Mouse (Mus musculus): ENCODE results near the gene Clasp1. TPM values are rescaled to one million over a fixed set of nuclear protein-coding genes. Genes with fewer than 3 reads are reported as not detected.

Gene Clasp1
- total and polyA plus RNA-seq, 3 experiments = 13.9 to 21.3 TPM; not detected in 1

GRCm38 (mm10) chr1:118447131-118447530 is 58.3 kb downstream of the Clasp1 start:
- no peak overlapping the region for H3K9ac ChIP-seq (ENCODE audit: control insufficient read depth, low read depth, low read length, poor library complexity, severe bottlenecking)
- no peak overlapping the region for H3K27ac ChIP-seq (ENCODE audit: control insufficient read depth, low read depth, low read length)
- H3K79me2 ChIP-seq (ENCODE audit: control insufficient read depth, insufficient read depth, low read length, poor library complexity) = peaks cover 2% of the 10 kb centered on the region; the same call in 1 of the 2 replicates
- no peaks in the 10 kb centered on the region for H3K9me3 ChIP-seq (replicated peaks; ENCODE audit: insufficient read depth, low read length)
- no peak overlapping the region for H3K4me3 ChIP-seq (ENCODE audit: control insufficient read depth in 1 of 2, insufficient read depth in 1 of 2, low read depth in 2 of 2, low read length in 2 of 2)
- no peak for TF ChIP-seq TBP (IDR thresholded peaks at IDR 0.05; ENCODE audit: low read depth, low read length)
- no peaks in the 10 kb centered on the region for H3K27me3 ChIP-seq (ENCODE audit: control insufficient read depth in 1 of 2, insufficient read depth in 2 of 2, low read length in 2 of 2)
- DNase-seq (ENCODE audit: low read depth, low spot score) = no peak
- peaks cover 0 to 6% of the 10 kb centered on the region in 2 experiments; a peak in 1 of 4 replicates for H3K4me1 ChIP-seq (ENCODE audit: control insufficient read depth in 1 of 2, insufficient read depth in 2 of 2, low read length in 2 of 2)
- no peaks in the 10 kb centered on the region; a peak in 2 of 4 replicates for H3K36me3 ChIP-seq (ENCODE audit: control insufficient read depth in 1 of 2, insufficient read depth in 2 of 2, low read length in 2 of 2)

GRCm38 (mm10) chr1:118448214-118448613 is 59.4 kb downstream of the Clasp1 start:
- no peak overlapping the region for H3K27ac ChIP-seq (ENCODE audit: control insufficient read depth, low read depth, low read length)
- H3K9me3 ChIP-seq (replicated peaks; ENCODE audit: insufficient read depth, low read length) = no peaks in the 10 kb centered on the region
- H3K4me1 ChIP-seq (ENCODE audit: control insufficient read depth in 1 of 2, insufficient read depth in 2 of 2, low read length in 2 of 2) = peaks cover 0 to 6% of the 10 kb centered on the region in 2 experiments; a peak in 1 of 4 replicates
- no peaks in the 10 kb centered on the region for H3K27me3 ChIP-seq (ENCODE audit: control insufficient read depth in 1 of 2, insufficient read depth in 2 of 2, low read length in 2 of 2)
- no peaks in the 10 kb centered on the region; the same call in 1 of the 2 replicates for H3K79me2 ChIP-seq (ENCODE audit: control insufficient read depth, insufficient read depth, low read length, poor library complexity)
- H3K4me3 ChIP-seq (ENCODE audit: control insufficient read depth in 1 of 2, insufficient read depth in 1 of 2, low read depth in 2 of 2, low read length in 2 of 2) = no peak overlapping the region
- H3K9ac ChIP-seq (ENCODE audit: control insufficient read depth, low read depth, low read length, poor library complexity, severe bottlenecking) = no peak overlapping the region
- no peak for DNase-seq (ENCODE audit: low read depth, low spot score)
- TF ChIP-seq NRF1 (IDR thresholded peaks at IDR 0.05; ENCODE audit: insufficient read depth, low read depth, low read length, poor library complexity, severe bottlenecking) = no peak
- no peak for TF ChIP-seq RAD21 (IDR thresholded peaks at IDR 0.05; ENCODE audit: low read depth, low read length)
- no peak for TF ChIP-seq MXI1 (IDR thresholded peaks at IDR 0.05; ENCODE audit: low read depth, low read length)
- no peak for TF ChIP-seq TBP (IDR thresholded peaks at IDR 0.05; ENCODE audit: low read depth, low read length)
- no peak for TF ChIP-seq NELFE (IDR thresholded peaks at IDR 0.05; ENCODE audit: low read depth, low read length)
- no peak for TF ChIP-seq TAL1 (IDR thresholded peaks at IDR 0.05; ENCODE audit: low read length)
- TF ChIP-seq MYC (IDR thresholded peaks at IDR 0.05; ENCODE audit: low read depth, low read length) = no peak
- no peak for TF ChIP-seq E2F4 (IDR thresholded peaks at IDR 0.05; ENCODE audit: borderline replicate concordance, low read depth, low read length)
- no peak for TF ChIP-seq ELF1 (IDR thresholded peaks at IDR 0.05; ENCODE audit: low read depth, low read length)
- no peak for TF ChIP-seq HCFC1 (IDR thresholded peaks at IDR 0.05; ENCODE audit: low read depth, low read length)
- no peak for TF ChIP-seq MAFK (IDR thresholded peaks at IDR 0.05; ENCODE audit: borderline replicate concordance, low read depth, low read length)
- no peak for TF ChIP-seq ZNF384 (IDR thresholded peaks at IDR 0.05; ENCODE audit: low read depth, low read length)
- no peak for TF ChIP-seq ZC3H11A (IDR thresholded peaks at IDR 0.05; ENCODE audit: low read depth, low read length)
- no peak for TF ChIP-seq ZKSCAN1 (IDR thresholded peaks at IDR 0.05; ENCODE audit: low read depth, low read length)
- no peak for TF ChIP-seq POLR2AphosphoS2 (IDR thresholded peaks at IDR 0.05; ENCODE audit: low read length)
- no peak for TF ChIP-seq GABPA (IDR thresholded peaks at IDR 0.05; ENCODE audit: low read depth, low read length)
- no peak for TF ChIP-seq USF1 (IDR thresholded peaks at IDR 0.05; ENCODE audit: low read depth, low read length)
- no peaks in the 10 kb centered on the region; a peak in 1 of 4 replicates for H3K36me3 ChIP-seq (ENCODE audit: control insufficient read depth in 1 of 2, insufficient read depth in 2 of 2, low read length in 2 of 2)

All from MEL (cell line).